Mouse (Mus musculus) granulocyte monocyte progenitor cell, adult 5-6 weeks (primary cell): ENCODE results near the gene Clip4. TPM values are rescaled to one million over a fixed set of nuclear protein-coding genes. Genes with fewer than 3 reads are reported as not detected.
"Not testable (repeated sequence)": the region's sequence is repeated elsewhere in the genome, so short reads cannot be mapped to it uniquely, and the experiment has no call there.

Experiments
- ATAC-seq: replicated peaks from 2 replicates; pipeline ENCODE4 v1.8.0; 2016; ENCODE audit warnings: mild to moderate bottlenecking, moderate TSS enrichment, inconsistent platforms; ENCODE audit not compliant: poor library complexity, severe bottlenecking
- total RNA-seq, 2 experiments: library from RNA; stranded (forward) in 1 of 2; stranded (reverse) in 1 of 2; fragments of 200-712, 200-1000 nt in 1 of 2; fragments of >200 nt in 1 of 2; fragmentation: Nextera tagmentation in 1 of 2; gene quantifications; 2 replicates each; pipeline ENCODE4 v1.2.3; 2014 to 2017

The Clip4 gene
- total RNA-seq (2014; fragmentation: Nextera tagmentation) (not detected in 2 replicates), total RNA-seq (2017) (not detected in 2 replicates)

- not testable (repeated sequence) for ATAC-seq
Measured at GRCm38 (mm10) chr17:71768173-71768572, at the start of gene Clip4. Gene Clip4, plus strand, starts transcription at chr17:71768473.

DNA sequence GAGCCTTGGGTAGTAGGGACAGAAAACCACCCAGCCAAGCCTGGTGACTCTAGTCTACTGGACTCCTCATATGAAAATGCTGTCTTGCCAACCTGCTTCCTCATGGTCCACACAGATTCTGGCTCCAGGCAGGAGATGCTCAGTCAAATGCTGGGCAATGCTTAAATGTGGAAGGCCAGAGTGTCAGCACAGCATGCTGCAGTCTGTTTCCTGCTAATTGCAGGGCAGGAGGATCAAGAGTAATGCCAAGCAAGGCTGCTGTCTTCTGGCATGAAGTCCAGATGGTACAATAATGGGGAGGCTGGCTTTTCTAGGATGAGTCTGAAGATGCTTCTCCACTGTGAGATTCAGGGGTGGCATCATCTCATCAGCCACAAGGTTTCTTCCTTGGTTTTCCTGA is 47.8 kb upstream of the Clip4 start:
- ATAC-seq, result no peak

- ATAC-seq, result no peak
Measured at GRCm38 (mm10) chr17:71721019-71721418, 47.3 kb upstream of the Clip4 start.

DNA sequence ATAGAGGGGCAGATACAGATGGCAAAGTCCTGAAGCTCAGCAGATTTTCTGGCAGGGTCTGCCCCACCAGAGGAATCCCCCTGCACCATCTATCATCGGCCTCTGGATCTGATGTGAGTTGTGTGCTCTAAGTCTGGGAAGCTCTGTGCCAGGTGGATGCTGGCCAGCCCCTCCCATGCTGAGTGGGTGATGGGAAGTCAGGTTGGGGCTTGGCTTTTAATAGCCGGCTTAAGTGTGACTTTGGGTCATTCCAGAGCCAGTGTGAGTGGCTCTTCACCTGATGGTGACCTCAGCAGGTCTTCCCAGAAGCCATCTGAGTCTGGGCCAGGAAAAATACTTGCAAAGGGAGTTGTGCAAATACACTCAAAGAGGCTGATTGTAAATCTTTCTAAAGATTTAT is 37.6 kb upstream of the Clip4 start:
- no peak for ATAC-seq

GRCm38 (mm10) chr17:71736442-71736841 is 31.8 kb upstream of the Clip4 start:
- no peak for ATAC-seq

DNA sequence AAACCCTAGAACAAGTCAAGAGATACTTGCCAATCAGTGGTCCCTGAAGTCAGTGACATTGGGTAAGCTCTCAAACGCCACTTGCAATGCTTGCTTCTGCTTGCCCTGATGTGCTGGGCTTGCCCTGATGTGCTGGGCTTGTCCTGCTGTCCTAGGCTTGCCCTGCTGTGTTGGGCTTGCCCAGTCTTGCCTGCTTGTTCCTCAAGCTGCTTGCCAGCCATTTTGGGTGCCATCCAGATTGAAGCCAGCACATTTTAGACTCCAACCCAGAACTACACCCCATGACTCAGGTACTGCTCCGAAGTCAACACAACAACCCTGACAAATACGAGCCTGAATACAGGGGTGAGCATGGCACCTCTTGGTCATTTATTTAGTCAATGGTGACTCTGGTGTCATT is 26.1 kb upstream of the Clip4 start:
- ATAC-seq, result no peak

GRCm38 (mm10) chr17:71742935-71743334 is 25.3 kb upstream of the Clip4 start:
- ATAC-seq, result no peak

- ATAC-seq, result no peak
Measured at GRCm38 (mm10) chr17:71746114-71746513, 22.2 kb upstream of the Clip4 start.

DNA sequence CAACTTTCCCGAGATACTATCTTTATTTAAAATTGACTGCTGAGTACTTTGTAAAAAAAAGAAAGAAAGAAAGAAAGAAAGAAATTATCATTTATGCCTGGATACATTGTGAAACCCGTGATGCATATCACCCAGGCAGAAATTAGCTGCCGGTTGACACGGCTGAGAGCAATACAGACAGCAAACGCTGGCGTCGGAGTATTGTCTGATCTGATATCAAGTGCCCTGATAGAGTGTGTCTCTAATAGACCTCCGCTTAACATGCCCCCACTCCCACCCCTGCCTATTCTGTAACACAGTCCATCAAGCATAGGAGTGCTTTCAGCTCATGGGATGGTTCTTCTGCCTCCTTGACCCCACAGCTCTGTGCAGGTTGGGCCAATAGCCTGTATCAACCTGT is 20.7 kb upstream of the Clip4 start:
- ATAC-seq, result no peak

DNA sequence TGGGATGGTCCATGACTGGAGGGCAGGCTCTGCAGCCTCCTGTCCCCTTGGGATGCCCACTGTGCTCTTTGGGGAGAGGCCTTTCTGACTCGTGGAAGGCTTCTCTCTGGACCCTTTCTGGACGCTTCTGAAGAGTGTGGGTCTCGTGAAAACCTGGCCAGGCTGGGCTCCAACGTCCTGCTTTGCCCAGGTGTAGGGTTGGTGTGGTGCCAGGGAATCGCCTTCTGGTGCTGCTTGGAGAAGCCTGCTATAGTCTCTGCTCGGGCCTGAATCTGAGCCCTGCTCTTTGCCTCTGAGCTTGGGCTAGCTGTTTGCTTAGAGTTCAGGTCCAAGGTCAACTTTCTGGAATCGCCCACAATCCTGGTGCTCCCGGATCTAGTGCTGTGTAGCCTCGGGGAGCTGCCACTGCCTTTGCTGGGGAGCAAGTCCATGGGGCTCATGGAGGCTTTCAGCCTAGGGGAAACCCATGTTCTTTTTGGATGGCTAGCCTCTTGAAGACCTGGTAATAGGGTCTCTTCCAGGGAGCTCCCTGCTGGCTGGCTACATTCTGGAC is 18.6 kb upstream of the Clip4 start:
- ATAC-seq, result no peak

GRCm38 (mm10) chr17:71752831-71753230 is 15.4 kb upstream of the Clip4 start, which contains the start of gene Pcare:
Gene Pcare, minus strand, starts transcription at chr17:71752894.
- ATAC-seq, result no peak

DNA sequence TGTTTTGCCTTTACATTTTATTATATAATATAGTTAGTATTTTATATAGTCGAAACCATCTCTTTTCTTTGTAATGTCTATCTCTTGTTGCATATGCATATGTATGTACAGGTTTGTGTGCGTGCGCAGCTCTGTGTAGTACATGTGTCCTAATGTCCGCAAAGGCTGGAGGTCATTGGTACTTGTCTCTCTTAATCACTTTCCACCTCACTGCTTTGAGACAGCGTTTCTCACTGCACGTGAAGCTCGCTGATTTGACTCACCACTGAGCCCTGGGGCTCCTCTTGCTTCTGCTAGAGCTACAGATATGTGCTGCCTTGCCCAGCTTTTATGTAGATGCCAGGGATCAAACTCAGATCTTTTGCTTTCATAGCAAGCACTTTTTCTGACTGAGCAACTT is 7.7 kb upstream of the Clip4 start:
- no peak for ATAC-seq

DNA sequence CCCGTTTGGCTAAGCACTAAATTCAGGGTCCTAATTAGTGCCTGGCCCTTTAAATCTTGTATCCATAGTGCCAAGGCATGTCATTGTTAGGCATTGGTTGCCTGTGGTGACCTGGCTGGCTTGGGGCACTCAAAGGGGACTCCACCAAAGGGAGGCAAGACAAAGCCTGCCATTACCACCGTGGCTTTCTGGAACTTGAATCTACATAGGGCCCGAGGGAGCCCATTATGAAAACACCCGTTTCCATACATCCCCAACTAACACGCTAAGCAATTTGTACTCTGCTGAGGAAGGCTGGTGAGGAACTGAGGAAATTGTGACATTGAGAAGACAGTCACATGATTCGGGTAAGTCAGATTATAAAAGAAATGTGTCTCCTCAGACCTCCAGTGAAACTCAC is 1.3 kb downstream of the Clip4 start:
- no peak for ATAC-seq

DNA sequence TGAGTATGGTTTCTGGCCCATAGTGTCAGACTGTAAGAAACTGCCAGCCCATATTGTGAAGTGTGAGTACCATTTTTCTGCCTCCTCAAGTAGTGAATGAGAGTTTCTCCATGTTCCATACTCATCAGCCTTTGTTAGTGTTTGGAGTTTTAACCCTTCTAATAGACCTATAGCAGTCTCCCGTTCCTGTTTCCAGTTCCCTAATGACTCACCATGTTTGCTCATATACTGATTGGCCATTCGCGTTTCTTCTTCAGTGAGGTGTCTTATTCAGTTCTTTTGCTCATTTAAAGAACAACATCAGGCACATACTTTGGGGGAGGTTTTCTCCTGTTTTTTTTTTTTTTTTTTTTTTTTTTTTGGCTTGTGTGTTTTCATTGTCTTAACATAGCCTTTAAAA is 2.4 kb downstream of the Clip4 start:
- no peak; the same call in 1 of the 2 replicates for ATAC-seq

GRCm38 (mm10) chr17:71774173-71774572 is 5.9 kb downstream of the Clip4 start:
- no peak for ATAC-seq

- no peak for ATAC-seq
Measured at GRCm38 (mm10) chr17:71775279-71775678, 7.0 kb downstream of the Clip4 start.

GRCm38 (mm10) chr17:71778696-71779095 is 10.4 kb downstream of the Clip4 start:
- ATAC-seq, result no peak

GRCm38 (mm10) chr17:71780490-71780889 is 12.2 kb downstream of the Clip4 start:
- no peak for ATAC-seq

- ATAC-seq, result no peak
Measured at GRCm38 (mm10) chr17:71780945-71781344, 12.7 kb downstream of the Clip4 start.

- ATAC-seq, result no peak
Measured at GRCm38 (mm10) chr17:71782242-71782698, 14.0 kb downstream of the Clip4 start.

DNA sequence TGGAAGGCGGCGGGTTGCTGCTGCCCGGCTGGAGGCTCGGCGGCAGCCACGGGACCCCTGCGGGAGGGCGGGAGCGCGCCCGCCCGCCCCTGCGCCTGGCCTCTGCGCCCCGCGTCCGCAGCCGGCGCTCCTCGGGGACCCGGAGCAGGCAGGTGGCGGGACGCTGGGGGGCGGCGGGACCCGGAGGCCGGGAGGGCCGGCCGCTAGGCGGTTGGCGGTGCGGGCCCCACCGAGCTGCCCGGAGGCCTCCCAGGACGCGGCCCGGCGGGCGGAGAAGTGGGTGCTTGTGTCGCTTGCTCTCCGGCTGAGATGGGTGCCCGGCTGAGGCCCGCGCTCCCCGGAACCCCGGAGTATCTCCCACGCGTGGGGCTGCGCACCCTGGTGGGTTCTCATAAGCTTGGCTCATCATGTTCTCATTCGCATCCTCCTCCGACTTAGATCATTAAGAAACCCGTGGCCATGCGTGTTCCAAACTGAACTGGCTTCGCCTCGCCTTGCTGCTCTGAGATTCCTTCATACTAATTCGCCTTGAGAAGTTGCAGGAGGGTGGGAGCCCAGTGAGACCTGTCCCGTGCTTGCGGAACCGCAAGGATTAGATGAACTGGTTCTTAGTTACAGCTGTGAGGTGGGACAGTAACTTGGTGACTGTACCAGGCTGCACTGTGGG is 14.6 kb downstream of the Clip4 start:
- ATAC-seq, result peak; percentile 27; the same call in 1 of the 2 replicates

GRCm38 (mm10) chr17:71783366-71783735 is 15.1 kb downstream of the Clip4 start:
- ATAC-seq, result no peak
